Mouse (Mus musculus) gastrocnemius, postnatal 36 days (tissue): ENCODE results near the gene Olfr974. TPM values are rescaled to one million over a fixed set of nuclear protein-coding genes. Genes with fewer than 3 reads are reported as not detected.
"Not testable (repeated sequence)": the region's sequence is repeated elsewhere in the genome, so short reads cannot be mapped to it uniquely, and the experiment has no call there.

Experiments used
- DNase-seq, 2 experiments: peaks; one replicate each; pipeline ENCODE4 v3.0.0; 2022
- intact Hi-C: fragments of 180-260 bp; cut with DNase I; formaldehyde crosslinking; loops from one replicate; pipeline ENCODE4 v1.15.1; 2025
- long read RNA-seq, 2 experiments: library from polyadenylated mRNA; stranded (forward); transcript quantifications; one replicate each; pipeline ENCODE4 v2.0.0; 2021
- total RNA-seq, 2 experiments: library from RNA; stranded (reverse); gene quantifications; 2 replicates each; pipeline ENCODE4 v1.2.3; 2021

Gene Olfr974
- total RNA-seq = not detected
- long read RNA-seq, experiment 1 = 0 reads
- long read RNA-seq, experiment 2 = 0 reads

DNA sequence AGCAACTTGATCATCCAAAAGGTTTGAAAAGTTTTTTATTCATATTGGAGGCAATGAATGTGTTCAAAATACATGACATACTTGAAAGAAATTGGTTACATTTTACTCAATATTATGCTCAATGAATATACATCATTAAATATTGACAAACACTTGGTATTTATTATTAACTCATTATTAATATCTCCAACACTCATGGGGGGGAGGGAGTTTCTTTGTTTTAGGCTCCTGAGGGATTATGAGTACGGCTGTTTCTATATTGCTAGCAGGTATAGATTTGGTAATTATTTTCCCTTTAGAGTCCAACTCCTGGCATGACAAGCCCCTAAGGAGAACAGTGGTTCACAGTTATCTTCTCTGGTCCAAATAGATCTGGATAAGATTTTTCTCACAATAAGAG, at the start of gene Olfr974:
Gene Olfr974, plus strand, starts transcription at position 301 of the 400 bp plus-strand sequence.
- no peak for DNase-seq
- intact Hi-C loops = no loop called here

DNA sequence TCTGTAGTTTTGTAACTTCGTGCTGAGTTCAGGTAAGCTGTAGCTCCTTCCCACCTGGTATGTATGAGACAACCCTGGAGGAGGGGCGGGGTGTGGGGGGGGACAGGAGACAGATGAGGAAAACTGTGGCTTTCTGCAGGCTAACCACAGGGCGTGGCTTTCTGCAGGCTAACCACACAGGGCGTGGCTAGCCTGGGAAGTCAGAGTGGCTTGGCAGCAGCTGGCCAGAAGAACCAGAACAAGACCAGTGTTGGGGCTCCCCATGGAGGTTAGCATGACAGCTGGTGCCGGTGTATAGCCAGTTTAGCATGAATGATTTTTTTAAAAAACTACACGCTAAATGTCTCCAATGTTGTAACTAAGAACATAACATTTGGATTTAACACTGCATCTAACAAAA, 32.2 kb upstream of the Olfr974 start:
- no peak for DNase-seq
- intact Hi-C loops = no loop called here

DNA sequence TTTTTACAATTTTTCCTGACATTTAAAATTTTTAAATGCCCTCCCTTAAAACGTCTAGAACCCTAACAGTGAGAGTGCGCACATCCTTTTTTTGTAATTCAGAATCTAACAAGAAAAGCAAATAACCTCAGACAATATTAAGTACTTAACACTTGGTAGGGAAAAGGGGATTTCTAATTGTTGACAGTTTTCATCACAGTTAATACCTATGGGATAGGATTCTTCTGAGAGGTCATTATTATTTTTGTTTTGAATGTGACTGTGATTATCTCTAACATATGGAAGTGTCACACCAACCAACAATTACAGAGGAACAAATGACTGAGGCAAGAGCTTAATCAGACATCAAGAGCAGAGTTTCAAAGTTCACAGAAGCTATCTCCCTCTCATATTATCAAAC, 30.3 kb upstream of the Olfr974 start, which contains the start of gene Olfr229:
Gene Olfr229, plus strand, starts transcription at position 301 of the 400 bp plus-strand sequence.
- DNase-seq = no peak
- intact Hi-C loops = no loop called here

DNA sequence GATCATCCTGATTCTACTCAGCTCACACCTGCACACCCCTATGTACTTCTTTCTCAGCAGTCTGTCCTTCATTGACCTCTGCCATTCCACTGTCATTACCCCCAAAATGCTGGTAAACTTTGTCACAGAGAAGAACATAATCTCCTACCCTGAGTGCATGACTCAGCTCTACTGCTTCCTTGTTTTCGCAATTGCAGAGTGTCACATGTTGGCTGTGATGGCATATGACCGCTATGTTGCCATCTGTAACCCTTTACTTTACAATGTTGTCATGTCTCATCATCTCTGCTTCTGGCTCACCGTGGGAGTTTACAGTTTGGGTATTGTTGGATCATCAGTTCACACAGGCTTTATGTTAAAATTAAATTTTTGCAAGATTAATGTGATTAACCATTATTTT, 27.4 kb upstream of the Olfr974 start:
- no peak for DNase-seq
- intact Hi-C loops = no loop called here

DNA sequence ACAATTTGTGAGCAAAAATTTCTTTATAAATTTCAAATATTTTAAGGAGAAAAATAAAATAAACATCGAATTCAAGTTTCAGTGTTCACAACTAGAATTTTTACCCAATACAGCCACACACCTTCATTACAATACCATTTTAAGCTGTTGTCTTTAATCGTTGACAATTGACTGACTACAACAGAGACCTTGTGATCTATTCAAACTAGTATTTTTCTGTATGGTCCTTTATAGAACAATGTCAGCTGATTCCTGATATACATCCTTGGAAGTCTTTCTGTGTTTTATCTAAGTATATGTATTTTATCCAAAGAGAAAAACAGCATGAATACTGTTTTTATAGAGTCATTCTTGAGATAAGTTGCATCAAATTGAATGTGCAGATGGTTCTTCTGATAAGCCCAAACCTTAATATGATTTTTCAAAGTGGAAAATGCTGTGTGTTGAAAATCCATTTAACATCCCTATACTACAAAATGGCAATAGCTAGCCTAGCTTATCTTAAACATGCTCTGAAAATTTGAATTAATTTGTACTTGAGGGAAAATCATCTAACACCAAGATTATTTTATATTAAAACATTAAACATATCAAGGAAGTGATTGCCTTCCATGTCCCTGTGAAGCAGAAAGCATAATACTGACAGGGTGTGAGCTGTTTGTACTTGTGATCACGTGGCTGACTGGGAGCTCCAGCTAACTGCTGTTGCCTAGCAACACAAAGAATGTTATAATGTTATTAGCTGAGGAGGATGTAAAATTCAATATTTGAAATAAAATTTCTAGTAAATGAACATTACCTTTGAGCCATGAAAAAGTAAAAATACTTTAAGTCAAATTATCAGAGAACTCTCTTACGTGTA, 9.1 kb upstream of the Olfr974 start:
- intact Hi-C loops, DNase-seq: not testable (repeated sequence)

DNA sequence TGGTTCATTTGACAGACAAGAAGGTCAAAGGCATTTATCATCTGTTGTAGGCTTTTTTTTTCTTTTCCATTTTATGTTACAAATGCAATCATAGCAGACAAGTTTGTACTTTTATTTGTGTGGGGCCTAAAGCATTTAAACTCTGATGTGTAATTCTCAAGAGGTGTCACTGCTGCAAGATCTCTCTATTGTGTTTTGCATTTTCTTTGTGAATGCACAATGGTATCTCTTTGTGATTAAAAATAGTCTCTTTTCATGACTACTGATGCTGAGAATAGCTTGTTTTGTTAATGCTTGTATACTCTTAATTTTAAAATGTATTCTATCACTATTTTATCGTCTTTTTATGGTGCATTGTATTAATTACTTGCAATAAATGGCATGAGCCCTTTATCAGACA, 8.5 kb upstream of the Olfr974 start:
- intact Hi-C loops = not testable (repeated sequence)

DNA sequence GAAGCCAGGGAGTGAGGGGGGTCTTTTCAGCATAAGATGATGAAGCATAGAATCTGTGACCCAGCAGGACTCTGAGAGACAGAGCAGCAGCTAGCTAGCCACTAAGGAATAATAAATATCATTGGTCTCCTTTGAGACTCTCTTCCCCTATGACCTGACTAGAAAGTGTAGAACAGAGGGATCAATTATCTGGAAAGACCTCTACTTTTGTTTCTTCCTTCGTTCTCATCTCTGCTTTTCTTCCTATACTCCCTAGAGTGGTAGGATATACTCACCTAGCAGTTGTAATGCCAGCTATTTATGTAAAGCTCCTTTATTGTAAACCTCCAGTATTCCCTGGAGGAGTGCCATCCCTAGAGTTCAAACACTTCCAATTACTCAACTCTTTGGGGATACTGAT, 14.6 kb downstream of the Olfr974 start, which contains the start of gene Olfr975:
Gene Olfr975, minus strand, starts transcription at position 101 of the 400 bp plus-strand sequence.
- intact Hi-C loops = no loop called here

More for the DNA sequence above, 8.5 kb upstream of the Olfr974 start:
- DNase-seq = not testable (repeated sequence)

DNA sequence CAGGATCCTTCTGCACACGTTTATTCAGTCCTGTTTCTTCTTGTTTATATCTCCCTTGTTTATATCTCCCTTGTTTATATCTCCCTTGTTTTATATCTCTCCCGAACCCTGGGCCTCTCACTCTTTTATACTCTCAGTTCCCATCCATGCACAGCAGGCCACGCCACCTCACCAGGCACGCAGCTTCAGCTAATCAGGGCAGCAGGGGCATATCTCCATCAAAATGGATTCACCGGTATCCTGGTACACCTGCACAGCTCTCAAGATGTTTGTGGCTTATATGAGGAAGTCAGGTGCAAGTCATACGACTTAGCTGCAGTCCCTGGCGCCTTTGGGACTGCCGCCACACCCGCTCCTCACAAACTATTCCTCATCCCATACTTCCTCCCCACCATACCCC, 23.7 kb downstream of the Olfr974 start, which contains the start of gene Olfr976:
Gene Olfr976, minus strand, starts transcription at position 101 of the 400 bp plus-strand sequence.
- DNase-seq, intact Hi-C loops: not testable (repeated sequence)

More for the DNA sequence above, 14.6 kb downstream of the Olfr974 start, which contains the start of gene Olfr975:
- no peak for DNase-seq

DNA sequence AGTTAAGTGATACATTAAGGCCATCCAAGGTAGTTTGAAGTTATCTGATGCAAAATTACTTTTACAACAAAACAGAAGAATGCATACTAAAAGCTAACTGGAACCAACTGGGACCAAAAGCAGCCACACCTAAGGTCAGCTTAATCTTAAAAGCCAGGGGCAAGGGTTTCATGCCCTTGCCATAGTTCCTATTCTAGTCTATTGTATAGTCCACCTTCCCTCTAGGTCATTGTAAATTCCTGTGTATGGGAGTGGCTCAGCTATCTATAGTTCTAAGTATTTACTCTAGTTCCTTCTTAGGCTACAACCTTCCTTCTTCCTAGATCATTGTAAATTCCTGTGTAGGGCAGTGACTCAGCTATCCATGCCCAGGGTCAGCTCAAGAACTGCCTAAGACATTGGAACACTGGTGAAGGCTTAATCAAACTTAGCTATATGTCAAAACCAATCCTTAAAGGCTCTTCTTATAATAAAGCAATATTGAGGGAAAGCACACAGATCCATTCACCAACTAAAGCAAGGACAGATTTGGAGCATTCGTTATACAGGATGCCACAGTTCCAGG, 39.4 kb downstream of the Olfr974 start:
- intact Hi-C loops, DNase-seq: not testable (repeated sequence)

DNA sequence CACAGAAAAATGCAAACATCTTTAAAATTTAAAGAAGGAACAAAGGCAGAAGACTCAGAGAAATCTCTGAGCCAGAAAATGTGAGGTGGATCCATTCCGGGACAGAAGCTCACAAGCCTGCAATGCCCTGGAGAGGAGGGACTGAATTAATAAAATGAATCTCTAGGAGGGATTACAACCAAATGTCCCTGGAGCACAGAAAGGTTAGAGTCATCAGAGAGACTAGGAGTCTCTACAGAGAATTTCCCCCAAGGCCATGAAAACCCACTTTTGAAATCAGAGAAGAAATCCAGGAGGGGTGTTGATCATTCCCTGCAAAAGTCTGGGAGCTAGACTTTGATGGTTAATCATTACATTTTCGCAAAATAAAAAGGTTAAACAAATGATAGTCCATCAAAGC, 54.5 kb downstream of the Olfr974 start, which contains the start of gene Olfr978:
Gene Olfr978, plus strand, starts transcription at position 301 of the 400 bp plus-strand sequence.
- intact Hi-C loops = no loop called here
- DNase-seq = no peak

Other genes with a start within 250 kb of the Olfr974 start
- gene Olfr149, start 230.4 kb upstream of the Olfr974 start, total RNA-seq = not detected
- gene Olfr965, start 226.1 kb upstream of the Olfr974 start, total RNA-seq = not detected
- gene Olfr150, start 206.5 kb upstream of the Olfr974 start, total RNA-seq = not detected
- not detected for gene Olfr967, start 191.3 kb upstream of the Olfr974 start, total RNA-seq
- not detected for gene Olfr968, start 154.2 kb upstream of the Olfr974 start, total RNA-seq
- not detected for gene Olfr969, start 146.6 kb upstream of the Olfr974 start, total RNA-seq
- gene Olfr970, start 128.6 kb upstream of the Olfr974 start, total RNA-seq = not detected
- not detected for gene Olfr971, start 100.6 kb upstream of the Olfr974 start, total RNA-seq
- gene Olfr972, start 71.1 kb upstream of the Olfr974 start, total RNA-seq = not detected
- gene Olfr229, start 30.2 kb upstream of the Olfr974 start, total RNA-seq = not detected
- not detected for gene Olfr975, start 14.5 kb downstream of the Olfr974 start, total RNA-seq
- gene Olfr976, start 23.6 kb downstream of the Olfr974 start, total RNA-seq = not detected
- gene Olfr978, start 54.6 kb downstream of the Olfr974 start, total RNA-seq = not detected
- not detected for gene Olfr979, start 66.0 kb downstream of the Olfr974 start, total RNA-seq
- gene Olfr980, start 72.1 kb downstream of the Olfr974 start, total RNA-seq = not detected
- gene Olfr981, start 84.0 kb downstream of the Olfr974 start, total RNA-seq = not detected
- not detected for gene Olfr982, start 136.3 kb downstream of the Olfr974 start, total RNA-seq
- not detected for gene Olfr983, start 156.1 kb downstream of the Olfr974 start, total RNA-seq
- gene Olfr984, start 176.7 kb downstream of the Olfr974 start, total RNA-seq = not detected
- gene Olfr985, start 192.7 kb downstream of the Olfr974 start, total RNA-seq = not detected
- gene Tmem225, start 210.6 kb downstream of the Olfr974 start, total RNA-seq = not detected
- not detected for gene Olfr986, start 243.4 kb downstream of the Olfr974 start, total RNA-seq